Mouse (Mus musculus): ENCODE measurements at regions not wholly inside any gene's neighbourhood (a gene's known extent, or its start where the extent isn't known, plus 50 kb on each side); places are given as distances from the start of the nearest gene placed in this dataset.

DNA sequence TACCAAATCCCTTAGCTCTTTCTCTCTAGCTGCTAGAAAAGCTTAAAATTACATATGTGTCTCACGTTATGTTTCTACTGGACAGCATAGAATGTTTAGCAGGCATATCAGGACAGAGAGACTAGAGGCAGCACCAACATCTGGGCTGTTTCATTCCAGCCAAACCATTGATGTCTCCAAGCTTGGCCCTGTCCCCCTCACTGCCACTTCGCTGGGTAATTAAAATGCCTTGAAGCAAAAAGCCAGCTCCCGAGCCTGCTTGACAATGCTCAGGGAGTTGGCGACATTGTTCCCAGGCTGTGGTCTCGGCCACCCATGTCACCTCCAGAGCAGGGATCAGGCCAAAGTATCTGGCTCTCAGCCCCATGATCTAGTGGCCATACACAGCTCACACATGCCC is 92.7 kb upstream of the Cdh5 start:
- H3K36me3 ChIP-seq (ENCODE audit: control insufficient read depth, insufficient read depth, low read length), result no peaks in the 10 kb centered on the region
- no peaks in the 10 kb centered on the region for H3K27me3 ChIP-seq (replicated peaks; ENCODE audit: control insufficient read depth, insufficient read depth, low read length)
- 51% methylated on average over 5 of the region's 5 CpGs for WGBS
- ATAC-seq, result no peak
- H3K27ac ChIP-seq (ENCODE audit: low read depth, low read length), result no peak overlapping the region
- H3K4me3 ChIP-seq (ENCODE audit: low read length), result no peak overlapping the region
- H3K9me3 ChIP-seq (ENCODE audit: control insufficient read depth, low read length), result no peaks in the 10 kb centered on the region
- no peaks in the 10 kb centered on the region for H3K4me1 ChIP-seq (ENCODE audit: control insufficient read depth, insufficient read depth, low read depth, low read length)
- no peak overlapping the region for H3K4me2 ChIP-seq (ENCODE audit: low read length)
- no peak overlapping the region for H3K9ac ChIP-seq (ENCODE audit: low read depth, low read length)

DNA sequence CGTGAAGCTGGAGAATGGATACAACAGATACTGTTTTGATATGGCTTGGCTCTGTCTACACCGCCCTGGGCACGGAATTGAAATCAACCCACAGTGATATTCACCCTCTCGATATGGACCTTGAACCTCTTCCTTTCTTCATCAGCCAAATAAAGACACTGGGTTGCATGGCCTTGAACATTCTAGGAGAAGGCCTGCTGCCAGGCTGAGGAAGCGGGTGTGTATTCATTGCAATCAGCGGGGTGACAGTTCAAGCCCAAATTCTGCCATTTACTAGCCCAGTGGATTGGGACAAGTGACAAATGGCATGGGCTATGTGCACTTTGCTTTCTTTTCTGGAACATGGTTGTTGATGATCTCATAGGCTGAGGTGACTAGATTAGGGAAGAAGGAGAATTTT is 92.1 kb upstream of the Cdh5 start:
- Histone ChIP-seq H3K27me3 (replicated peaks; ENCODE audit: control insufficient read depth, insufficient read depth, low read length) (no peaks in the 10 kb centered on the region), H3K36me3 (ENCODE audit: control insufficient read depth, insufficient read depth, low read length) (no peaks in the 10 kb centered on the region), H3K9ac (ENCODE audit: low read depth, low read length) (no peak overlapping the region), H3K4me1 (ENCODE audit: control insufficient read depth, insufficient read depth, low read depth, low read length) (no peaks in the 10 kb centered on the region), H3K27ac (ENCODE audit: low read depth, low read length) (no peak overlapping the region), H3K9me3 (ENCODE audit: control insufficient read depth, low read length) (no peaks in the 10 kb centered on the region), H3K4me3 (ENCODE audit: low read length) (no peak overlapping the region), H3K4me2 (ENCODE audit: low read length) (no peak overlapping the region)
- ATAC-seq, result no peak
- 89% methylated on average over 6 of the region's 6 CpGs for WGBS

- 79% methylated on average over 7 of the region's 7 CpGs for WGBS
- H3K36me3 ChIP-seq (ENCODE audit: control insufficient read depth, insufficient read depth, low read length), result no peaks in the 10 kb centered on the region
Measured at GRCm38 (mm10) chr8:104022231-104022630, 79.2 kb upstream of the Cdh5 start.

GRCm38 (mm10) chr8:104022691-104023509 is 78.5 kb upstream of the Cdh5 start:
- no peak for ATAC-seq
- no peak overlapping the region for H3K9ac ChIP-seq (ENCODE audit: low read depth, low read length)
- 65% methylated on average over 9 of the region's 9 CpGs for WGBS
- no peak overlapping the region for H3K4me3 ChIP-seq (ENCODE audit: low read length)
- no peaks in the 10 kb centered on the region for H3K9me3 ChIP-seq (ENCODE audit: control insufficient read depth, low read length)
- no peaks in the 10 kb centered on the region for H3K36me3 ChIP-seq (ENCODE audit: control insufficient read depth, insufficient read depth, low read length)
- no peak overlapping the region for H3K27ac ChIP-seq (ENCODE audit: low read depth, low read length)
- H3K4me2 ChIP-seq (ENCODE audit: low read length), result no peak overlapping the region
- H3K4me1 ChIP-seq (ENCODE audit: control insufficient read depth, insufficient read depth, low read depth, low read length), result no peaks in the 10 kb centered on the region
- H3K27me3 ChIP-seq (replicated peaks; ENCODE audit: control insufficient read depth, insufficient read depth, low read length), result no peaks in the 10 kb centered on the region

More at GRCm38 (mm10) chr8:104022231-104022630, 79.2 kb upstream of the Cdh5 start:
- Histone ChIP-seq H3K27ac (ENCODE audit: low read depth, low read length) (no peak overlapping the region), H3K9ac (ENCODE audit: low read depth, low read length) (no peak overlapping the region), H3K4me3 (ENCODE audit: low read length) (no peak overlapping the region), H3K9me3 (ENCODE audit: control insufficient read depth, low read length) (no peaks in the 10 kb centered on the region), H3K4me1 (ENCODE audit: control insufficient read depth, insufficient read depth, low read depth, low read length) (no peaks in the 10 kb centered on the region), H3K27me3 (replicated peaks; ENCODE audit: control insufficient read depth, insufficient read depth, low read length) (no peaks in the 10 kb centered on the region), H3K4me2 (ENCODE audit: low read length) (no peak overlapping the region)
- no peak for ATAC-seq

DNA sequence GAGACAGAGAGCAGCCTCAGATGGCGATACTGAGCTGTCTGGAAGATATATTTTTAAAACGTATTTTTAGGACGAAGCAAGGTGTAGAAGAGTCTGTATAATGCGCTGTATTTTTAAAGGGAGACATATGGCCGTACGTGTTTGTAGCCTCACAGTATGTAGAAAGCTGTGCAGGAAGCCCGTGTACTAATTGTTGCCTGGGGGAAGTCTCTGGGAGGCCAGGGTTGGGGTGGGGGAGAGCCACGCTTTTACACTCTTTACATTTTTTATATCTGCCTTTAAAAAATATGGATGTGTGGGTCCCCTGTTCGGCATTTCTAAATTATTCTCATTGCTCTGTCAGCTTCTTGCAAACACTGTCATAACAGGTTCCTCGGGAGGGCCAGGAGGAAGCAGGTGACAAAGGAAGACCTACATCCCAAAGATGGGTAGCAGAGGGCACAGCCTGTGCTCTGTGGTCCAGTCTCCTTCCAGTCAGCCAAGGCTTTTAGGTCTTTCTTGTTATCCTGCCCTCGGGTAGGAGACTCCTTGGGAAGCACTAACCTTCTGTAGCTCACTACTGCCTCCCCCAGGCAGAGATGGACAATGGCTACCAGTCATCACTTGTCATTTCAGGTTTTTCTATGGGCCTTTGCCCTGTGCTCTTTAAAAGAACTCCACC is 74.1 kb upstream of the Cdh5 start:
- 70% methylated on average over 11 of the region's 11 CpGs for WGBS
- H3K9me3 ChIP-seq (ENCODE audit: control insufficient read depth, low read length), result no peaks in the 10 kb centered on the region; the same call in 1 of the 2 replicates
- H3K4me1 ChIP-seq (ENCODE audit: control insufficient read depth, insufficient read depth, low read depth, low read length), result no peaks in the 10 kb centered on the region
- H3K4me2 ChIP-seq (ENCODE audit: low read length), result no peak overlapping the region
- no peak overlapping the region for H3K9ac ChIP-seq (ENCODE audit: low read depth, low read length)
- no peaks in the 10 kb centered on the region for H3K36me3 ChIP-seq (ENCODE audit: control insufficient read depth, insufficient read depth, low read length)
- no peak overlapping the region for H3K27ac ChIP-seq (ENCODE audit: low read depth, low read length)
- H3K4me3 ChIP-seq (ENCODE audit: low read length), result no peak overlapping the region
- ATAC-seq, result 0 out of 2 replicates have a peak, but pooled peaks have one; percentile 17
- H3K27me3 ChIP-seq (replicated peaks; ENCODE audit: control insufficient read depth, insufficient read depth, low read length), result no peaks in the 10 kb centered on the region

DNA sequence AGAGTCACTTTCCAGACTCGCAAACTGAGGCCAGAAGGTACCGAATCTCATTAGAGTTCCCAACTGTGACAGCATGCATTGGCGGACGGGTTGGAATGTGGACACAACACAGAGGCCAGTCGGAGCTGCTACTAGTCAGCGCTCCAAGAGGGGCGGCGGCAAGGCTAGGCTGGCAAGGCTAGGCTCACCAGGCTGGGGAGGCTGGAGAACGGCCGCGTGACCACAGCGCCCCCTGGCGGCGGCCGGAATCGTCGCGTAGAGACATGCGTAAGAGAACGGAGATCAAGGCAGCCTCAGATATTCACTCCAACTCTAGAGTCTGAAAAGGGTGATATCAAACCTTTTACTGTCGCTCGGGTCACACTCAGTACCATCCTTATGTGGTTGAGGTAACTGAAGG is 72.8 kb upstream of the Cdh5 start:
- ATAC-seq, result peak; percentile 95
- no peaks in the 10 kb centered on the region for H3K4me1 ChIP-seq (ENCODE audit: control insufficient read depth, insufficient read depth, low read depth, low read length)
- H3K27me3 ChIP-seq (replicated peaks; ENCODE audit: control insufficient read depth, insufficient read depth, low read length), result no peaks in the 10 kb centered on the region
- H3K9ac ChIP-seq (ENCODE audit: low read depth, low read length), result no peak overlapping the region
- H3K36me3 ChIP-seq (ENCODE audit: control insufficient read depth, insufficient read depth, low read length), result no peaks in the 10 kb centered on the region
- H3K4me3 ChIP-seq (ENCODE audit: low read length), result no peak overlapping the region
- WGBS, result 1% methylated on average over 22 of the region's 22 CpGs
- no peaks in the 10 kb centered on the region; the same call in 1 of the 2 replicates for H3K9me3 ChIP-seq (ENCODE audit: control insufficient read depth, low read length)
- peak overlapping the region; percentile 38 for H3K4me2 ChIP-seq (ENCODE audit: low read length)
- no peak overlapping the region for H3K27ac ChIP-seq (ENCODE audit: low read depth, low read length)

DNA sequence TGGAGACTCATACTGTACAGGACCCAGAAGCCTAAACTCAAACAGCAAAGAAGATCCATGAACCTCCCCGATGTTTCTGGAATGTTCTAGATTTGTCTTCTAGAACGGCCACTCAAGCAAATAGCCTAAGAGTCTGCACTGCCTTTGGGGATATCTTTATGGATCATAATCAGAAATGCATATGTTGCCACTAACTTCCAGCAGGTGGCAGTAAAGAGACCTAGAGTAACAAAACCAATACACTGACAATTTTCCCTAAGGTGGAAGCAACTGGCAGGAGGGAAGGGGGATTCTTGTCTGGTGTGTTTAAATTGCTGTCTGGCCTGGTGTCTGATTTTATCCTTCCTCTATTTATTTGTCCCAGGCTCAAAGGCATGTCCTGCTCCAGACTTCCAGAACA is 69.2 kb upstream of the Cdh5 start:
- Histone ChIP-seq H3K9me3 (ENCODE audit: control insufficient read depth, low read length) (no peaks in the 10 kb centered on the region; the same call in 1 of the 2 replicates), H3K27me3 (replicated peaks; ENCODE audit: control insufficient read depth, insufficient read depth, low read length) (no peaks in the 10 kb centered on the region), H3K36me3 (ENCODE audit: control insufficient read depth, insufficient read depth, low read length) (no peaks in the 10 kb centered on the region), H3K4me1 (ENCODE audit: control insufficient read depth, insufficient read depth, low read depth, low read length) (no peaks in the 10 kb centered on the region), H3K27ac (ENCODE audit: low read depth, low read length) (no peak overlapping the region), H3K4me2 (ENCODE audit: low read length) (no peak overlapping the region), H3K4me3 (ENCODE audit: low read length) (no peak overlapping the region), H3K9ac (ENCODE audit: low read depth, low read length) (no peak overlapping the region)
- 91% methylated on average over 2 of the region's 2 CpGs for WGBS
- no peak for ATAC-seq

- no peaks in the 10 kb centered on the region for H3K36me3 ChIP-seq (ENCODE audit: control insufficient read depth, insufficient read depth, low read length)
- no peak overlapping the region for H3K9ac ChIP-seq (ENCODE audit: low read depth, low read length)
- H3K27ac ChIP-seq (ENCODE audit: low read depth, low read length), result no peak overlapping the region
- no peaks in the 10 kb centered on the region for H3K4me1 ChIP-seq (ENCODE audit: control insufficient read depth, insufficient read depth, low read depth, low read length)
- ATAC-seq, result no peak
- H3K9me3 ChIP-seq (ENCODE audit: control insufficient read depth, low read length), result no peaks in the 10 kb centered on the region; the same call in 1 of the 2 replicates
- no peak overlapping the region for H3K4me2 ChIP-seq (ENCODE audit: low read length)
- 59% methylated on average over 2 of the region's 2 CpGs for WGBS
- no peak overlapping the region for H3K4me3 ChIP-seq (ENCODE audit: low read length)
- H3K27me3 ChIP-seq (replicated peaks; ENCODE audit: control insufficient read depth, insufficient read depth, low read length), result no peaks in the 10 kb centered on the region
Measured at GRCm38 (mm10) chr8:104033148-104033547, 68.3 kb upstream of the Cdh5 start.

DNA sequence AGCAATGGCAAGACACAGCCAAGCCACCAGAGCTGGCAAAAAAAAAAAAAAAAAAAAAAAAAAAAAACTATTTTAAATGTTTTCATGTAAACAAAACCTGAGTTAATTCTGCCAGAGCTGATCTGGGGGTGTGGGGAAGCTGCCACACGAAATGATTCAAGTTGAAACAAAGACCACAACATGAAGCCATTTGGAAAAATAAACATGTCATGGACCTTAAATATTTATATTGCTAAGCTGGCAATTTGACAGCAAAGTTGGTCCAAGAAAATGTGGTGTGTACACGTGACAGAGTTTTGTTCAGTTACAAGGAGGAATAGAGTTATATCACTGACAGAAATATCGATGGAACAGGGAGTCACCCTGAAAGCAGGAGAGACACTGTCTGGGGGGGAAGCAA is 67.1 kb upstream of the Cdh5 start:
- Histone ChIP-seq H3K27ac (ENCODE audit: low read depth, low read length) (no peak overlapping the region), H3K4me1 (ENCODE audit: control insufficient read depth, insufficient read depth, low read depth, low read length) (no peaks in the 10 kb centered on the region), H3K27me3 (replicated peaks; ENCODE audit: control insufficient read depth, insufficient read depth, low read length) (no peaks in the 10 kb centered on the region), H3K4me2 (ENCODE audit: low read length) (no peak overlapping the region), H3K9me3 (ENCODE audit: control insufficient read depth, low read length) (no peaks in the 10 kb centered on the region; the same call in 1 of the 2 replicates), H3K4me3 (ENCODE audit: low read length) (no peak overlapping the region), H3K9ac (ENCODE audit: low read depth, low read length) (no peak overlapping the region), H3K36me3 (ENCODE audit: control insufficient read depth, insufficient read depth, low read length) (no peaks in the 10 kb centered on the region)
- 75% methylated on average over 3 of the region's 3 CpGs for WGBS
- no peak for ATAC-seq

All from hindbrain, embryonic 16.5 days (tissue).